Mouse (Mus musculus) embryonic facial prominence, embryonic 13.5 days (tissue): ENCODE measurements at regions not wholly inside any gene's neighbourhood (a gene's known extent, or its start where the extent isn't known, plus 50 kb on each side); places are given as distances from the start of the nearest gene placed in this dataset.

Experiments used
- ATAC-seq: fragments of 200-750 bp; cut with Nextera tagmentation; 2 replicates; pipeline ENCODE4 v1.8.0; 2017; ENCODE audit warnings: low read depth; ENCODE audit not compliant: insufficient number of reproducible peaks, insufficient read depth, low FRiP score, low TSS enrichment
- H3K27ac ChIP-seq: fragments of 300-500 bp; sonication (generic); 2 replicates; pipeline ENCODE4 v1.5.1; 2015; ENCODE audit warnings: moderate library complexity, mild to moderate bottlenecking, inconsistent platforms
- H3K27me3 ChIP-seq: fragments of 300-500 bp; sonication (generic); 2 replicates; pipeline ENCODE4 v1.6.1; 2015; ENCODE audit warnings: mild to moderate bottlenecking, inconsistent platforms
- H3K36me3 ChIP-seq: fragments of 300-500 bp; sonication (generic); 2 replicates; pipeline ENCODE4 v1.6.1; 2015; ENCODE audit warnings: mild to moderate bottlenecking, inconsistent platforms
- H3K4me1 ChIP-seq: fragments of 300-500 bp; sonication (generic); 2 replicates; pipeline ENCODE4 v1.6.1; 2015; ENCODE audit warnings: inconsistent platforms
- H3K4me2 ChIP-seq: fragments of 300-500 bp; sonication (generic); 2 replicates; pipeline ENCODE4 v1.6.1; 2015; ENCODE audit warnings: moderate library complexity, mild to moderate bottlenecking, inconsistent platforms
- H3K4me3 ChIP-seq: fragments of 300-500 bp; sonication (generic); 2 replicates; pipeline ENCODE4 v1.5.1; 2015; ENCODE audit warnings: mild to moderate bottlenecking, inconsistent platforms
- H3K9ac ChIP-seq: fragments of 300-500 bp; sonication (generic); 2 replicates; pipeline ENCODE4 v1.6.1; 2015; ENCODE audit warnings: mild to moderate bottlenecking, inconsistent platforms
- H3K9me3 ChIP-seq: fragments of 300-500 bp; sonication (generic); 2 replicates; pipeline ENCODE4 v1.6.1; 2016; ENCODE audit warnings: inconsistent platforms
- WGBS: fragments of 180-500 bp; shearing (Covaris S2); methylation state at CpG from one replicate; pipeline ENCODE4 v1.1.7; 2015; ENCODE audit warnings: mixed read lengths; 5-methylcytosine and 5-hydroxymethylcytosine counted together

DNA sequence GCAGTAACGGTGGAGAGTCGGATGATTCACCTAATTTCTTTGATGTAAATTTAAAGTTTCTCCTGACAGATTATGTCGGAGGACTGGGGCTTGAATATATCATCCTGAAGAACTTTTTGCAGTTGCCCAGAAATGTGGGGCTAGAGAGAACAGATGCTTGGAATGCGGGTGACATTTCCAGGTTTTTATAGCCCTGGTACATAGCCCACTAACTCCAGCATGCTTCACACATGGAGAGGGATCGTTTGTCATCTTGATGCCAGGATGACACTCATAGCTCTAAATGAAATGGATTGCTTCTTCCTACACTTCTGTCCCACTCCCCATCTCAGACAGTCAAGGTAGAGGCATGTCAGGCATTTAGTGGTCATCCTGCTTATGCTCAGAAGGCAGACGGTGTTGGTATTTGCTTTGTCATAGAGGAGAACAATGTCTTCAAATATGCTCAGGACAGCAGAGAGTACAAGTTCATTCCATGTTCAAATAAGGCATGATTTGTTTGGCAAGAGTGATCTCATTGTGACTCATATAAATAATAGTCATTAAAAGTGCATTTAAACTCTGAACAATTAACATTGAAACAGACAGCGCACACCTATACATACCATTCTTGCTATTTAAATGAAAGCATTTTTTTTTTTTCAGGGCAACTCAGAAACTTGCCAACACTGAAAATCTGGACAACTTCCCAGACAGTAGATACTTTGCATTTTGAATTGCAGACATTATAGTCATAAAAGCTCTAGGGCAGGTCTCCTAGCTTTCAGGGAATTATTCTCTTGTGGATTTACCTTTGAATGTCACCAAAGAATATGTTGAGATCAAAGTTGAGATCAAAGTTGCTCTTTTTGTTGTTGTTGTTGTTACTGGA, 171.7 kb upstream of the Ptbp2 start:
- no peak overlapping the region for H3K4me3 ChIP-seq
- no peak overlapping the region for H3K9ac ChIP-seq
- no peaks in the 10 kb centered on the region for H3K36me3 ChIP-seq
- no peak overlapping the region for H3K4me2 ChIP-seq
- ATAC-seq = no peak
- H3K4me1 ChIP-seq = peaks cover 7% of the 10 kb centered on the region; the same call in 1 of the 2 replicates
- no peaks in the 10 kb centered on the region for H3K27me3 ChIP-seq
- no peaks in the 10 kb centered on the region for H3K9me3 ChIP-seq
- 83% methylated on average over 7 of the region's 7 CpGs for WGBS
- H3K27ac ChIP-seq = no peak overlapping the region

DNA sequence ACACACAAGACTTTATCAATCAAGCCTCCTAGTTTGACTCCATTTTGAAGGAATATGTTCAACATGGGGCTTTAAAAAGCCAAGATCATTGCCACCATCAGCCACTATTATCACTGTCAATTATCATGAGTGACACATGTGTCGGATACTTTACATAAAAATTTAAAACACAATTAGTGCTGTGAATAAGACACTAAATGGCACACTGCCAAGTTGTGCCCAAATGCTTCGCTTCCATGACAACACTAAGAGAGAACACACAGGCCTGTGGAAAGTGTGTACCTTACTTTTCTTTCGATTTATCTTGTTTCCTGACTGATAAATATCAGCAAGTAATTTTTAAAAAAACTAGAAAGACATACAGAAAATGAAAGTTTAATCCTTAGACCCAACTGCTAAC, 166.5 kb upstream of the Ptbp2 start:
- WGBS = 81% methylated on average over 3 of the region's 3 CpGs
- ATAC-seq = no peak

DNA sequence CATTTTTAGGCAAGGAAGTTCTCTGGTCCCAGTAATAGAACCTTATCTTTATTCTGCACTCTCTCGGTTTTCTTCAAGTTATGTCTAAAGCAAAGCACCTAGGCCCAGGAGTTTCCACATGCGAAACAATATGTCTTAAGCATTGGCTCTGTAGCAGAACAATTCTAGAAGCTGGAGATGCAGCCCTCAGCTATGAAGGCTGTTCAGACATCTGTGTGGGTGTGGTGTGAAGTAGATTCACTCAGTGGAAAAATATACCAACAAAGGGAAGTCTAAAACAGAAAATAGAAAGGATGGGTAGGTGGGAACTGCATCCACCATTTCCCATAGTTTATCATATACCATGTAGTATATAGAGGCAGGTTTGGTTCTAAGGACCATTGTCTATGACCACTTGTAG, 165.8 kb upstream of the Ptbp2 start:
- ATAC-seq = no peak
- Histone ChIP-seq H3K27me3 (no peaks in the 10 kb centered on the region), H3K36me3 (no peaks in the 10 kb centered on the region), H3K27ac (no peak overlapping the region), H3K9ac (no peak overlapping the region), H3K4me2 (no peak overlapping the region), H3K4me1 (peaks cover 6% of the 10 kb centered on the region; the same call in 1 of the 2 replicates), H3K4me3 (no peak overlapping the region), H3K9me3 (no peaks in the 10 kb centered on the region)
- WGBS = 88% methylated on average over 2 of the region's 2 CpGs

More for the DNA sequence above, 166.5 kb upstream of the Ptbp2 start:
- H3K36me3 ChIP-seq = no peaks in the 10 kb centered on the region
- no peaks in the 10 kb centered on the region for H3K27me3 ChIP-seq
- H3K27ac ChIP-seq = no peak overlapping the region
- H3K4me3 ChIP-seq = no peak overlapping the region
- no peak overlapping the region for H3K9ac ChIP-seq
- H3K4me2 ChIP-seq = no peak overlapping the region
- H3K4me1 ChIP-seq = peaks cover 6% of the 10 kb centered on the region; the same call in 1 of the 2 replicates
- no peaks in the 10 kb centered on the region for H3K9me3 ChIP-seq

DNA sequence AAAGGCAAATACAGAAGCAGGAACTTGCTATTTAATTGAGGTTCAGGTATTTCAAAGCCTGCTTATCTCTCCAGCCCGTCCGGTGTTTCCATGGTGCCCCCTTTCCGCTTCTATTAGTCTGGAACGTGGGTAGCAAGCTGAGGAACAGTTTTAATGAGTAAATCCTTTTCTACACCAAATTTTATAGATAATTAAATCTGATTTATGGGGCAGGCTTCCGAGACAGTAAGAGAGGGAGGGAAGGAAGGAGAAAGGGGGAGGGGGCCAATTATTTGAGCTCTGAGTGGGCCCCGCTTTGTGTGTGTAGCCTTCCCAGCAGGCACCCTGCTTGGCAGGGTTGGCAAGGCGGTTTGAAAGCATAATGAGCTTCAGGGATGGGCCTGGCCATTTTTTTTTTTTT, 165.4 kb upstream of the Ptbp2 start:
- 25% methylated on average over 7 of the region's 7 CpGs for WGBS
- no peak for ATAC-seq
- peak overlapping the region; percentile 51 for H3K4me2 ChIP-seq
- H3K27me3 ChIP-seq = no peaks in the 10 kb centered on the region
- peak overlapping the region; percentile 17 for H3K4me3 ChIP-seq
- H3K9me3 ChIP-seq = no peaks in the 10 kb centered on the region
- H3K27ac ChIP-seq = no peak overlapping the region
- H3K4me1 ChIP-seq = peaks cover 6% of the 10 kb centered on the region; the same call in 1 of the 2 replicates
- no peaks in the 10 kb centered on the region for H3K36me3 ChIP-seq
- no peak overlapping the region for H3K9ac ChIP-seq

DNA sequence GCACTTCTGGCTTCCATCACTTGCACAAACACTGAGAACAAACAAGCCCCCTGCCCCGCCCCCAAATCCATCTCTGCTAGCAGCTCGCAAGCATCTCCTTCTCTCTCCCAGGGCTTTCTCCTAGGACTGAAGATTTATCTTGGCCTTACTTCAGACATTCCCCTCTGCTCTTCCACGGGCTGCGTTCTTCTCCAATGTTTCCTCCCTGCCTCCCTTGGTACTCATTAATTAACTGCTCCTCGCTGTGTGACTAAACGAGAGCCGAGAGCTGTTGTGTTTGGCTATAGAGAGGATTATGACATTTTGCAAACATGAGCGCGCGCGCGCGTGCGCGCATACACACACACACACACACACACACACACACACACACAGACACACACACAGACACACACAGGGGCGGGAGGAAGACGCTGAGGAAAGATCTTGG, 164.8 kb upstream of the Ptbp2 start:
- Histone ChIP-seq H3K36me3 (no peaks in the 10 kb centered on the region), H3K27me3 (no peaks in the 10 kb centered on the region), H3K4me3 (peak overlapping the region; percentile 17), H3K27ac (no peak overlapping the region), H3K9me3 (no peaks in the 10 kb centered on the region), H3K4me1 (peaks cover 6% of the 10 kb centered on the region; the same call in 1 of the 2 replicates), H3K4me2 (peak overlapping the region; percentile 51), H3K9ac (no peak overlapping the region)
- 30% methylated on average over 17 of the region's 17 CpGs for WGBS
- no peak for ATAC-seq

DNA sequence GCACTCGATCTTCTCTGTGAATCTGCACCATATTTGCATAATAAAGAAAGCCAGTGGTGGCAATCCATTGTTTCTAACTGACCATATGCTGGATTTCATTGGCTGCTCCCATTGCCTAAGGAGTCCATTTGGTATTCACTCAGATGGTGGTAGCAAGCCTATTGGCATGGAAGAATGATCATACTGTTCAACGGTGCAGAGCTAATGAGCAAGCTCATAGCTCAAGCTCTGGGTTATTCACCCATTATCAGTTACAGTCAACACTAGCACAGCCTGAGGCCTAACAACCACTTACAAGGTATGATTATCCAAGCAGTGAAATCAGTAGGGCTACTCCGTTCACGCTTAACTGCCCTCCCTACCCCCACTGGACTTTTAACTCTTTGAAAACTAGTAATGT, 162.9 kb upstream of the Ptbp2 start:
- ATAC-seq = no peak
- no peaks in the 10 kb centered on the region for H3K27me3 ChIP-seq

DNA sequence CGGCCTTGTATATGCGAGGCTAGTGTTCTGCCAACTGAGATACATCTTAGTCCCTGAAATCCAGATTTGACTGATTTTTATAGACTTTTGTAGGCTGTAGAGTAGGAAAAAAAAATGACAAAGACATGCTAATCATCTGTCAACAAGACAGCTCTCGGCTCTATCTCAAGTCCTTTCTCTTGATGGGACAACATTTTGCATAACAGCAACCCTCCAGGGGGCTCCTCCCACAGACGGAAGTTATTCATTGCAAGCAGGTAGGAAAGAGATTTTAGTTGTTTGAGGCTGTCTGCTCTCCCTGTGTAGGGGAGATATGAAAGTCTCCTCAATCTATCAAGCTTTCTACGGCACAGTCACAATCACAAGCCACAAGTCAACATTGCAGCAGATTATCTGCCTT, 159.8 kb upstream of the Ptbp2 start:
- no peak overlapping the region for H3K4me3 ChIP-seq
- no peak for ATAC-seq
- no peaks in the 10 kb centered on the region for H3K36me3 ChIP-seq
- H3K9ac ChIP-seq = no peak overlapping the region
- H3K4me2 ChIP-seq = no peak overlapping the region
- H3K9me3 ChIP-seq = no peaks in the 10 kb centered on the region
- no peaks in the 10 kb centered on the region for H3K27me3 ChIP-seq
- no peak overlapping the region for H3K27ac ChIP-seq
- 56% methylated on average over 5 of the region's 5 CpGs for whole genome bisulfite sequencing
- H3K4me1 ChIP-seq = peaks cover 6% of the 10 kb centered on the region; the same call in 1 of the 2 replicates

More for the DNA sequence above, 162.9 kb upstream of the Ptbp2 start:
- peaks cover 6% of the 10 kb centered on the region; the same call in 1 of the 2 replicates for H3K4me1 ChIP-seq
- H3K36me3 ChIP-seq = no peaks in the 10 kb centered on the region
- no peak overlapping the region for H3K4me3 ChIP-seq
- 42% methylated on average over 4 of the region's 4 CpGs for WGBS
- H3K4me2 ChIP-seq = no peak overlapping the region
- no peaks in the 10 kb centered on the region for H3K9me3 ChIP-seq
- no peak overlapping the region for H3K27ac ChIP-seq
- no peak overlapping the region for H3K9ac ChIP-seq

DNA sequence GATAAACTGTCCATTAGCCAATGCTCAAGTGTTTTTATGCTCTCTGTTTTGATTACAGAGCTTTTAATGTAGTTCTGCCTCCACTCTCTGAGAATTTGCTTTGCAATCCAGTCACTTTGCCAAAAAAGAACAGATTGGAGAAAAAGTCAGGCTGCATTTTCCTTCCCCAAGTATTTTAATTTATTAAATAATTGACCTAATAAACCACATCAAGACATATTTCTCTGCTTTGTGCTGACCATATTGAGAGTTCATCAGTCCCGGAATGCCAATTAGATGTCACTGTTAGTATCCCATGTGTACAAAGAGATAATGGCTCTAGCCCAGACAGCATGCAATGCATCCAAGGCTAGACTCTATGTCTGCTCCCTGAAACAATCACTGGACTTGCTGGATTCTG, 154.8 kb upstream of the Ptbp2 start:
- Histone ChIP-seq H3K9me3 (no peaks in the 10 kb centered on the region), H3K4me1 (peaks cover under 1% of the 10 kb centered on the region; the same call in 1 of the 2 replicates), H3K27me3 (no peaks in the 10 kb centered on the region), H3K36me3 (no peaks in the 10 kb centered on the region), H3K4me2 (no peak overlapping the region), H3K4me3 (no peak overlapping the region), H3K9ac (no peak overlapping the region), H3K27ac (no peak overlapping the region)
- WGBS = 79% methylated on average over 1 of the region's 1 CpGs
- no peak for ATAC-seq

DNA sequence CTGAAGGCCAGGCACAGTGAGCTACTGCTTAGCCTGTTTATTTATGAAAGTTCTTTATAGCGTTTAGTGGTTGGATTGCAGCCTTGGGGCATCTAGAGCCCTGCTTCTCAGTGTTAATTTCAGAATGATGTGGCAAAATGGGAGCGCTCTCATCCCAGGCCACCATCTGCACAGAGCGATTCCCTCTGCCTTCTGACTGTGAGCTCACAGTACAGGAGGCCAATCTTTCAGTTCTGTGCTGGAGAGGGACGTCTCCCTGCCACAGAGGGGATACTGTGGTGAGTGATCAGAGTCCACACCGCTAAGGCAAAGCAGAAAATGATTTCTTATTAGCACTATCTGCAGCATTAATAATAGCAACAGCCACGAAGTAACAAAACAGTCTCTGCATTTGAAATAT, 154.2 kb upstream of the Ptbp2 start:
- Histone ChIP-seq H3K36me3 (no peaks in the 10 kb centered on the region), H3K27me3 (no peaks in the 10 kb centered on the region), H3K4me2 (no peak overlapping the region), H3K9me3 (no peaks in the 10 kb centered on the region), H3K4me3 (no peak overlapping the region), H3K27ac (no peak overlapping the region), H3K9ac (no peak overlapping the region), H3K4me1 (peaks cover 7% of the 10 kb centered on the region)
- ATAC-seq = no peak
- 59% methylated on average over 6 of the region's 6 CpGs for WGBS

DNA sequence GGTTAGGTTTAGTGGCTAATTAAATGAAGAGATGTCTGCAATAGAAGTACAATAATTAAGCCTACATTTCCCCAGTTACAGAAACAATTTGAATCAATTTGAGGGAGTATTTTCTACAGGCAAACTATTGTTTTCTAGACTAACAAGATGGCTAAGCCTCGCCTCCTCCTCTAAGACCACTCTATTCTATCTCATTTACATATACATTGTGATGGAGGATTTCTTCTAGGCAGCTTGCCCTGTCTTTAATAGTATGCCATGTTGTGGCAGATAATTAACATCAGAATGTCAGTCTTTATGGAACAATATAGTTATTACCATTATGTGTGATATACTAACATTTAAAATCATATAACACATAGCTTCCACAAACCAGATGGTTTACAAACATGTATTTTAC, 152.3 kb upstream of the Ptbp2 start:
- Histone ChIP-seq H3K36me3 (no peaks in the 10 kb centered on the region), H3K27ac (no peak overlapping the region), H3K27me3 (no peaks in the 10 kb centered on the region), H3K9me3 (no peaks in the 10 kb centered on the region), H3K9ac (no peak overlapping the region), H3K4me1 (peaks cover 12% of the 10 kb centered on the region), H3K4me3 (no peak overlapping the region), H3K4me2 (no peak overlapping the region)
- 72% methylated on average over 1 of the region's 1 CpGs for WGBS
- ATAC-seq = no peak

DNA sequence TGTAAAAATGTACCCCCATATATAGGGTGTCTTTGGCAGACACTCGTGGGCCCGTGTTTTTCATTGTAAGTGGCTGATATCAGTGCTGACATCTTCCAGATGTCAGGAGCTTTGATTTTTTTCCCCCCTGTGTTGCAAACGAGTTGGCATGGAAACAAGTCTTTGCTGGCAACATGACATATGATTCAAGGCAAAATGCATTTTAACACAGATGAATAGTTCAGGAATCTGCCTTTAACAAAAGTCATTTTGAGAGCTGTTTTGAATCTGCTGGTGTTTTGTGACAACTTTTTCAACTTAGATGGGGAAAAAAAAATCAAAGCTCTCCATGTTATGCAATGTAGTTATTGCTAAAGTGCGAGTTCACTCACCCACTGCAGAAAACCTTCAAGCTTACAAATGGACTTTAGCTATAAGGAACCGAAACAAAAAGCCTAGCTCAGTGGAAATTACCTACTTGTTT, 148.8 kb upstream of the Ptbp2 start:
- Histone ChIP-seq H3K27ac (peak overlapping the region; percentile 55; the same call in 1 of the 2 replicates), H3K4me3 (no peak overlapping the region), H3K27me3 (no peaks in the 10 kb centered on the region), H3K36me3 (no peaks in the 10 kb centered on the region), H3K4me1 (peaks cover 12% of the 10 kb centered on the region), H3K9me3 (no peaks in the 10 kb centered on the region), H3K9ac (no peak overlapping the region), H3K4me2 (peak overlapping the region; percentile 12)
- WGBS = 16% methylated on average over 5 of the region's 5 CpGs
- no peak for ATAC-seq

DNA sequence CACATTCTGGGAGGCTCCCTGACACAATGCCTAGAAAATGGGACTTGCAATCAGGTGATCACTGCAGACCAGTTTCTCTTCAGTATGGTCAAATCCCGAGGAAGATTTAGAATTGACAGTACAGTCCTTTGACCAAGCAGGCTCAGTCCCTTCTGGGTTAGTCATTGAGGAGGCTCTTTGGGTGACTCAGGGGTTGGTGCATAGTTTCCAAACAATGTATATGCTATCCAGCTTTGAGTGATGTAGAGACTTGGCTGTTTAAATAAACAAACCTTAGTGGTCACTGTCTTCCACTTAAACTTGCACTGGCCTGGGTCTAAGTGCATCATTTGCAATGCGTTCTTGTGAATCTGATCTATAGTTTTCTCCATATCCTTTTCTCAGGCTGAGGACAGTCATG, 144.0 kb upstream of the Ptbp2 start:
- peaks cover 3% of the 10 kb centered on the region; the same call in 1 of the 2 replicates for H3K4me1 ChIP-seq

More for the DNA sequence above, 144.0 kb upstream of the Ptbp2 start:
- Histone ChIP-seq H3K4me3 (no peak overlapping the region), H3K36me3 (no peaks in the 10 kb centered on the region), H3K27ac (no peak overlapping the region), H3K27me3 (no peaks in the 10 kb centered on the region), H3K9me3 (no peaks in the 10 kb centered on the region), H3K4me2 (no peak overlapping the region), H3K9ac (no peak overlapping the region)
- no peak for ATAC-seq
- WGBS = 86% methylated on average over 2 of the region's 2 CpGs
